Mouse (Mus musculus): Measurements from ENCODE around the gene Hivep2.

Gene Hivep2

DNA sequence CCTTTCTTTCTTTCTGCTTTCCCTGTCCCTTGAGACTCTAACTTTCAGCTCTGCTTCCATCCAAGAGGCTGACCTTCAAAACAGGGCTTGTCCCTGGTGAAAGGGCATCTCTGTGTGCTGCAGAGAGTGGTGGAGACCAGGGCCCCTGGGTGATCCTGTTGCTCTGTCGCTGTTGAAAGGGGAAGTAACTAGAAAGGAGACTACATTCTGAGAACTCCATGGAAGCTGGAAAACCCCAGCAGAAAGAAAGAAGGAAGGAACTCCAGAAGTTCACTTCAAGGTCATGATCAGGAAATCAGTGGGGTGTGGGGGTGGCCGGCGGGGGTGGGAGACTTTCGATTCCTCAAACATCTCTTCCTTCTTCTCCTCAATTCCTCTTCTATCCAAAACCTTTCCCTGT lies 208.2 kb downstream of the Hivep2 start:
- DNase-seq: no peak

DNA sequence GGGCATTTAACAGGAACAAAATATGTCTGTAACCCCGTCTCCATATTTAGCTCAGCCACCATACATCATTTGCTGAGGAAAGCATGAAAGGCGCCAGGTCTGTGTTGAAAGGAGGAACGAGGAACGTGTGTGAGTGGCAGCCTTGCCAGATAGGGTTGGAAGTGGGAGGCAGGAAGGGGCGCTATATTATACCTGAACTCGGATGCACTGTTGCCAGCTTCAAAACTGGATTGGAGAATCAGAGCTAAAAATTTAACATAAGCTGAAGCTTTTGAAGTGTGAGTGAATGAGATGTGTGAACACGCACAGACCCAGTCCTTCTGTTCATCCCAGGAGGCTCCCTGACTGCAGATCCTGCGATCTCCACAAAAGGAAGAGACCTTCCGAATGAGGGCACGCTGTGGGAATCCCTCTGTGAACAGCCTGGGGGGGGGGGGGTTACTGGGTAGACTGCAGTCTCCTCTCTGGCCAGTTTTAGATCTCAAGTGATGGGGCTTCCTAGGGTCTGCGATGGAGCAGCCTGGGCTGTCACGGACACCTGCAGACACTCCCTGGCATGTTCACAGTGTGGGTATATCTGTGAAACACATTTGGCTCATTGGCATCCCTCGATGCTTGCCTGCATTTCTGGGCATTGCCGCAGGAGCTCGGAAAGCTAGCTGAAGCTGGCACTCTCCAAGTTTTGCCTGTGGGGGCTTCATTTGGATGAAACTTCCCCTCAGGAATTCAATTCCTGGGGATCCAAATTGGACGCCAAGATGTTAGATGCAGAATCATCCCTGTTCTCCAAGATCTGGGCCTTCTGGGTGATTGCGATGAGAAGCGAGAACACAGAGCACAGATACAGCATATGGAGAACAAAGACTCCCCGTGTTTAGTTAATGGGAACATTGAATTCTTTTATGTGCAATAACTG lies 213.8 kb downstream of the Hivep2 start:
- DNase-seq: no peak

DNA sequence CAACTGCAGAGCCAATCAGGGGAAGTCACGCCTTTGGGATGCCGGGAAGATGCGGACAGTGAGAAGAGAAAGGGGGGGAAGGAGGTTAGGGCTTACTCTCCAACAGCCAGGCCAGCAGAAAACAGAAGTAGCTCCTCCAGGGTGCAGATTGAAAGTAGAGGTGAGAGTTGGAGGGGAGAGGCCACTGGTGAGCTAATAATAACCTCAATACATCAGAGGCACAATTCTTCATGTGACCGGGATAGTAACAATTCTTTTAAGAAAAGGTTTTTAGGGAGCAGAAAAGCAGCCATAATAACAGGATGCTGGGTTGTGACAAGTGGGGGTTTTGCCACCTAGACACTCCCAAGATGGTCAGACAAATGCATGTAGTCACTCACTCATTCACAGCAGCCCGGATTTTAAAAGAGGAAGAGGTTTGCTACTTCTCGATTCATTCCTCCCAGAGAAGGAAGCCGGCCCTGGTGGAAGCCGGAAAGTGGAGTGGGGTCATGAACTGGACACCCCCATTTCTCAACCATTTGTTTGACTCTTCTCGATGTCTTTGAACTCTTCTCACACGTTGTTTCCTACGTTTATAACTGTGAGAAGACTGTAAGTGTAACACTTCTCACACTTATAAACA lies 220.6 kb downstream of the Hivep2 start:
- DNase-seq: no peak

DNA sequence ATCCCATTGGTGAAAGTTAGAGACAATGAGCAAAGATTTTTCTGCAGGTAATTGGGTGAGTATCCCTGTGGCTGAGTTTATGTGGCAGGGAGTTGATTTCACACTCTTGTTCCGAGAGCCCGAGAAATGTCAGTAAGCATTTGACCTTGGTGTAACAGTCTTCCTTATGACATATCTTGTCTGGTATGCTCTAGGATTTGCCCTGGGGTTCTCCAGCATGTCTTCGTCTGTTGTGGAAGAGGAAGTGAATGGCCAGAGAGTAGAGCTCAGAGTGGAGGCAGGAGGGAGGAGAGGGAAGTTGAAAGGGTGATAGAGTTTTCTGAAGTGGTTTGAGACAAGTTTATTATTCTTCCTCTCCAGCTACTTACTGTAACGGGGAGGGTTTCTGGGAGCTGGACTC lies 223.2 kb downstream of the Hivep2 start:
- DNase-seq: no peak

DNA sequence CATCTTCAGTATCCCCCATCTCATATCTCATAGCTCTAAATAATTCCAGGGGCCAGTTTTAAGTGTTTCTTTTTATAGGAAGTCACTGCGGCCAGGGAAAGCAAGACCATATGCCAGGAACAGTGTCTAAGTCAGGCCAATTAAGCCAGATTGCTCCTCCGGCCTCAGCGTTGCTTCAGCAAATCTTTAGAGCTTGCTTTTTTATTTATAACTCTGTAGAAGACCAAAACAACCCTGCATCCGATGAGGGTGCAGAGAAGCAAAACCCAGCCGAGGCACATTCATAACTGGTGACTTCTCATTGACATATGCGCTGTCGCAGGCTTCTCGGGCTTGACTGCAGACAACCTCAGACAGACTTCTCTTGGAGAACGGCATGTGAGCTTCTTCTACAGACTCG lies 225.3 kb downstream of the Hivep2 start:
- DNase-seq: no peak

DNA sequence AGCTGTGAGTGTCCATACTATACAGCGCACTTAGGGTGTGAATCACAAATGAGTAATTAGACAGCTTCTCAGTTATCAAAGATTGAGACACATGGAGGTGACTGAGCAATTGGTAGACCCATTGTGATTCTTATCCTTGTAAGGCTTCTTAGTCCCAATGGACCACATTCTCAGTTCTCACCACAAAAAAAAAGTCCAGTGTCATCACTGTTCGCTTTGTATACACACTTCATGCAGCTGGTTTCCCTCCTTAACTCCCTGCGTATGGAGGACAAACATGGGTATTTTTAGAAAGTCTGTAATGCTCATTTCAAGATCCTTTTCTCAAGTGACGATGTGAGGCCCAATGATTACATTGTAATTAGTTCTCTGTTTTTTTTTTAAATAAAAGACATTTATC lies 226.3 kb downstream of the Hivep2 start:
- DNase-seq: no peak

DNA sequence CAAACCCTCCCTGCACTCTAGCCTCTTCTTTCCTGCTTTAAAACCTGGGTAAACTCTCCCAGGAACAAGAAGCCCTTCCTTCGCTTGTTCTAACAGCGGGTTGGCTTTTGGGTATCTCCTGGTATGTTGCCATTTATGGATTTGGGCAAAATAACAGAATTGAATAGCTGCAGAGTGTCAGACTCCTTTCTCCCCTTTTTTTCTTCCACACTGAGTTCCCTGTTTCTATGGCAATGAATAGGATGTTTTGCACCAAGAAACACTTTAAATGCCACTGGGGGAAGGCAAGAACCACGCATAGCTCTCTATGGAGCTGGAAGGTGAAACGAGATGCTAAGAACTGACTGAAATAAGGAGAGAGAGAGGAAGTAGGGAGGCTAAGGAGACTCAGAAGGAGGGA lies 227.8 kb downstream of the Hivep2 start:
- no peak for DNase-seq

DNA sequence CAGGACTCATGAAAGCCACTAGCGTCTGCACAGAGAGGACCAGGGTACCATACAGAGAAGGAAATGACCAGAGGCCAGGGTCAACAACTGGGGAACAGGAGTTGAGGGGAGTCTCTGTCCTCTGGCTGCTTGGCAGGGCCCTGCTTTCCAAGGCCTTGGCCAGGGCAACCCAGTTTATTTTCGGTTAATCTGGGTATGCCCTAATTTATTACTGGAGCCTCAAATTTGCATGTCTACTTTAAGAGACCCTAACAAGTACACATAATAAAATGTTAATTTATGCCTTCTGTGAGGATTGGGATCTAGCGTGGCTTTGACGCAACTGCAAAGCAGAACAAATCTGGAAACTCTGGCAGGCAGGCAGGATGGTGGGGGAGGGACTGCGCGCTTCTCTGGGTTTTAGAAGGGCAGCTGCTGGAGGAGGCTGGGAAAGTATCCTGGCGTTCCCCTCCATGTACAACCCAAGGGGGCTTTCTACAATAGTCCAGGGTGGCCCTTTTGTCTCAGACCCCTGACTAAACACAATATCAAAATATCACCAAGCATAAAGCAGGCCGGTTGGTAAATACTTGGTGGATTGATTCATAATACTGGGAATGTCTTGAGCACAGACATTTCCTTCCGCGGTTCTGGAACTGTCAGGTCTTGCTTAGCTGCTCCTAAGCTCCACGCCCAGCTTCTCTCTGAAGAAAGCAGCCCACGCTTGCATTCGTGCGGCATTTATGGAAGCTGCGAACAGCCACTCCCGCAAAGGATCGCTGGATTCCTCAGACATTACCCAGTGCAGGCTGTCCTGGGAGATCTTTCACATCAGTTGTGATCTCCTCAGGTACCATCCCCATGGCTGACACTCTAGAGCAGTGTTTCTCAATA lies 230.1 kb downstream of the Hivep2 start:
- DNase-seq: no peak

DNA sequence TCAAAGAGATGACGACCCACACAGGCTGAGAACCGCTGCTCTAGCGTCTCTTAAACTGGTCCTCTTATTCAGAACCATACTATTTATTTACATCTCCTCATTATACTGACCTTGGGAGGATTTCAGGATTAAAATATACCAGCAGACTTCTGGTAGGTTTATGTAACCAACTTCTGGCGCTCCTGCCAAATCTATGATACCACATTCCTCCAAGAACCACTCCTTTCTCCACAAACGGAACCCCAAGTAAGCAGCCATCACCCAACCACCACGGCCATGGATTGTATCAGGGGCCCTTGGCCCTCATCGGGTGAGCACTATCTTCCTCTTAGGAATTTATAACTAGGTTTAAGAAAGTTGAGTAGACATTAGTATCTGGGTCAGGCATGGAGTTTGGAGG lies 230.9 kb downstream of the Hivep2 start:
- DNase-seq: no peak

DNA sequence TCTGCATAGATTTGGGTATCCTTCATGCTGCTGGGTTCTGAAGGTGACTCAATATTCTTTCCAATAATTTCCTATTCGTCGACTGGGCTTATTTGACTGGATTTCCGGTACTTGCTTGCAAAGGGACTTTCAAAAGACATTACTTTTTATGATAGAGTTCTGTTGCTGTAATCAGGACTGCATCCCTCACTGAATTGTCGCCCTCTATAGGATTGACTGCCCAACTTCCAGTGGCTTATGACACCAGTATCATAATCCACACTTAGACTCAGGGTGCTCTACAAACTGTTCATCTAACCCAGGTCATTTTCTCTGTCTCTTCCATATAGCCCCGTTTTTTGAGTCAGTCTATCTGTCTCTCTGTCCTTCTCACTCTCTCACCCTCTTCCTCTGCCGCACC lies 231.4 kb downstream of the Hivep2 start:
- DNase-seq: no peak

DNA sequence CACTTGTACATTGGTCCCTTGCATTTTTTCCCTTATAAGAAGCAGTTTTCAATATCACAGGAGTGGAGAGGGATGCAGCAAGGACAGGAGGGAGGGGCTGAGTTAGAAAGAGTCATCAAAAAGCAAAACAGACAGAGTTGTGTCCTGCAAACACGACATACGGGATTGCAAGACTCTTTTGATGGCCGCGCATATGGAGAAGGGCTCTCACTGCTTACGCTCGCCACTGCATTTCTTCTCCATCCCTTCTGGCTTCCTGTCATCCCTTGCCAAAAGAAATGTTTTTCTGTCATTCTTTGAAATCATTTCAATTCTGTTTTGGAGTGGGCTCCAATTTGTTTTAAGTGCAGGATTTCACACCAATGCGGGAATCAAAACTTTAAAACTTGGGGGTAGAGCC lies 233.5 kb downstream of the Hivep2 start:
- DNase-seq: no peak

DNA sequence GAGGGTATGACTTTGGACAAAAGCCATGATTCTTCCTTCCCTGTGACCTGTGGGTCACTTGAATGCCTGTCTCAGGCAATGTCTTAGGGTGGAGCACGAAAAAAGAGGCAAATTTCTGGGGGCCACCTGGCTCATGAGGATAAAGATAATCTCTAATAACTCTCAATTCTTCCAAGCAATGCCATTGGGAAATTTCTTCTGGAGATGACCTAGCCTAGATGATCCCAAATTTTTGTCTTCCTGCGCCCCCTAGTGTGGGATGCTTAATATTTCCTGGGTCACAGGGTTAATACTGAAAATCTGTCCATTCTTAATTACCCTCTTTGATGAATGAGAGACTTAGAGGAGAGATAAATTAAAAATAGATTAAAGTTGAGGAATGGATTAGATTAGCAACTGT lies 234.4 kb downstream of the Hivep2 start:
- peak; percentile 81 for DNase-seq
